Mouse (Mus musculus): ENCODE data around the gene Uncx. TPM values are rescaled to one million over a fixed set of nuclear protein-coding genes. Genes with fewer than 3 reads are reported as not detected.

Uncx gene
- total RNA-seq (2022) = not detected

- no peak for DNase-seq
Measured at GRCm38 (mm10) chr5:139543214-139543613, at the start of gene Uncx. Gene Uncx, plus strand, starts transcription at chr5:139543494.

- no peak for DNase-seq
Measured at GRCm38 (mm10) chr5:139493690-139494089, 49.6 kb upstream of the Uncx start.

GRCm38 (mm10) chr5:139495019-139495669 is 48.1 kb upstream of the Uncx start:
- no peak for DNase-seq

- no peak for DNase-seq
Measured at GRCm38 (mm10) chr5:139496939-139497338, 46.4 kb upstream of the Uncx start.

- no peak for DNase-seq
Measured at GRCm38 (mm10) chr5:139498791-139499190, 44.5 kb upstream of the Uncx start.

- DNase-seq = no peak
Measured at GRCm38 (mm10) chr5:139502281-139502680, 41.0 kb upstream of the Uncx start.

DNA sequence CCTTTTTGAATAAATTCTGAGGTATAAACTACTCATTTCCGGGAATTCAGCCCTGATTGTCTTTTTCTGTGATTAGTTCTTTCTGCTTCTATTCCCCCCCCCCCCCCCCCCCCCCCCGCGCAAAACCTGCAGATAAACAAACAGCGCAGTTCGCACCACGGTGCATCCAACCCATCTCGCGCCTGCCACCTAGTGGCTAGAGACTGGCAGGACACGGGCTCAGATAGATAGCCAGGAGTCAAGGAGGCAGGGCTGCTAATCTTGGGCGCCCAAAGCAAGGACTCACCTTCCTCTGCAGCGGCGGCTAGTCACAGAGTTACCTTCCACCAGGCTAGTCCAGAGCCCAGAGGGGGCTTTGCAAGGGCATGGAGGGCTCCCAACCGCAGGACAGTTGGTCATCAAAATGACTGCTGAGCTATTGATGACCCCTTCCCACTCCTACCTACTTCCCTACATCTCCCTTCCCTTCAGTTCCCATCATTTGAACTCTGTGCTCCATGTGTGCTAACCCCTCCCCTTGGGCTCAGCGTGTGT is 38.2 kb upstream of the Uncx start:
- DNase-seq = peak; percentile 57

DNA sequence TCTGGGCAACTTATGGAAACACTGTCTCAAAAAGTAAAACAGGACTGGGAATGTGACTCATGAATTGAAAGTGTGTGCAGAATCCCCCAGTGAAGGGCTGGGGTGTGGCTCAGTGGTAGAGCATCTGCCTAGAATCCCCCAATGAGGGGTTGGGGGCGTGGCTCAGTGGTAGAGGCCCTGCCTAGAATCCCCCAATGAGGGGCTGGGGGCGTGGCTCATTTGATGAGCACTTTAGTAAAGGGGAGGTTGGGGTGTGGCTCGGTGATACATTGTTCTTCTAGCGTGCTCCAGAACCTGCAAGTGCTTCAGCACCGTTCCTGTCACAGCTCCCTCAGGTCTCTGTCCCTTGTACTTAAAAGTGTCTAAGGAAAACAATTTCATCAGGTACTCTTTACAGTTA is 37.1 kb upstream of the Uncx start:
- DNase-seq = no peak

DNA sequence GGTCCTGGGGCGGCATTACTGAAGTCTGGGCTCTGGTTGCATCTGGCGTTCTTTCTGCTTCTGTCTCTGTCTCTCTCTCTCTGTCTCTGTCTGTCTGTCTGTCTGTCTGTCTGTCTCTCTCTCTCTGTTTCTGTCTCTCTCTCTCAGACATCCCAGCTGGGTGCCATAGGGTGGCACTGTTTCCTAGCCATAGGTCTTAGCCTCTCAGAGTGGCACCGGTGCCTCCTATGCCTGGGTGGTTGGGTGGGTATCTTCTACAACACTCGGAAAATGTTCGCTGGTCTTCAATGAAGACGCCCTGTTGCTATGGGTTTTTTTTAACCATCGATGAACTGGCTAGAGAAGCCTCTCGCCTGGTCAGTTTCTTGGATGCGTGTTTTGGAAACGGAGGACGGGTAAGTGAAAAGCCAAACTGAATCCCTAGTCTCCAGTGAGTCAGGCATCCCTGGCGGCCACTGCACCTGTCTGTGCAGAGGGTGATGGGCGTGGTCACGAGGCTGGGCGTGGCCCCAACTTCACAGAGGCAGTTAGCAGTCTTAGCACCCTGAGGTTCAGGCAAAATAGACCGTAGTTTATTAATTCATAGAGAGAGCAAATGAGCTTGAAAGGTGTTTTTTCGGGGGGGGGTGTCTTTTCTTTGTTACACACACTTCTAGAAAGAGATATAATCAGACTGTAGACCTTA is 32.5 kb upstream of the Uncx start:
- no peak for DNase-seq

DNA sequence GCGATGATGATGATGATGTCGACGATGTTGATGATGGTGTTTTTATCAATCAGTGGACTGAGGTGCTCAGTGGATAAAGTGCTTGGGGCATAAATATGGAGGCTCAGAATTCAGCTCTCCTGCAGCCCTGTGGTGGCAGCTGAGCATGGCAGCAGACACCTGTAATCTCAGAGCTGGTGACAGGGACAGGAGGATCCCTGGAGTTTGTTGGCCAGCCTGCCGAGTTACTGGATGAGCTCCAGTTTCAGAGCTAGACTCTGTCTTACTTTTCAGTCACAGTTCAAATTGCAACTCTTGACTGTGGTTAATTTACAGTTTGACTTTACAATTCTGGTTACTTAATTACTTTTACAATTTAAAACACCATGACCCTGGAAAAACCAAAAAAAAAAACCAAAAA is 31.1 kb upstream of the Uncx start:
- no peak for DNase-seq

DNA sequence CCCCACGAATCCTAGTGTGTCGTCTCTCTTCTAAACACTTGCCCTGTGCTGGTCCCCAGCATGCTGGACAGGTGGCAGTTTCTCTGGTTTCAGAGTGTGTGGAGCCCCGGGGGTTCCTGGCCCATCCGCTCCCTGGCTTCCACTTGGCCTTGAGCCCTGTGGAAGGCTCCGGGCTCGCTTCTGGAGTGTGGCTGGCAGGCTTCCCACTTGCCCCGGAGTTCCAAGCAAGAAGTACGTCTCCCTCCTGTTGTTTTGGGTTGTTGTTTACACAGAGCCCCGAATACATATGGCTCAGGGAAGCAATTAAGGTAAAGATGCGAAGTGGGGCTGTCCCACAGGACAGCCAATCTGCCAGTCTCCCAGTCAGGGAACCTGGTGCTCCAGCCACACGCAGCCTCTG is 27.0 kb upstream of the Uncx start:
- DNase-seq = no peak

DNA sequence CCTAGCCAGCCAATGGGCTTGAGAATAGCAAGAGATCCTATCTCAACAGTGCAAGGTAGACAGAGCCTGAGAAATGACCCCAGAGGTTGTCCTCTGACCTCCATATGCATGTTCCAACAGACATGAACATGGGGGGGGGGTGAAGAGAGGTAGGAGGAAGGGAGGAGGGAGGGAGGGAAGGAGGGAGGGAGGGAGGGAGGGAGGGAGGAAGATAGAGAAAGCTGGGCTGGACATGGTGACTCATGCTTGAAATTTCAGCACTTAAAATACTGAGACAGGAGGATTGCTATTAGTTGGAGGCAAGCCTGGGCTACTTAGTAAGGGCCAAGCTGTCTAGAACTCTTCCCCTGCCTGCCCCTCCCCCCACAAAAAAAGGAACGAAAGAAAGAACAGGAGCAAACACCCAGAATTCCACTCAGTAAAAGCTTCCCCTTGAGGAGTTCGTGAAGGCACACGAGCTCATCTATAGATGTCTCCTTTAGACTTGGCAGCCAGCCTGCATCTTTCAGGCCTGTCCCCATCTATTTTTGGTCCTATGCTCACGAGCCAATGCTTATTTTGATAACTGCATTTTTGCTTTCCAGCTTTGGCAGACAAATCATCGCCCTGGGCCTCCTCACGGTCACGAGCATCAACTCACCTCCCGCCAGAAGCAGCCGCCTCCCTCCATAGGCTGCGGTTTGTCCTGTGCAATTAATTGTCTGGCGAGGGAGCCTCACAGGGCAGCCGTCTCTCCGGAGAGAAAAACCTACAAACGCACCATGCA is 23.0 kb upstream of the Uncx start:
- DNase-seq = no peak

DNA sequence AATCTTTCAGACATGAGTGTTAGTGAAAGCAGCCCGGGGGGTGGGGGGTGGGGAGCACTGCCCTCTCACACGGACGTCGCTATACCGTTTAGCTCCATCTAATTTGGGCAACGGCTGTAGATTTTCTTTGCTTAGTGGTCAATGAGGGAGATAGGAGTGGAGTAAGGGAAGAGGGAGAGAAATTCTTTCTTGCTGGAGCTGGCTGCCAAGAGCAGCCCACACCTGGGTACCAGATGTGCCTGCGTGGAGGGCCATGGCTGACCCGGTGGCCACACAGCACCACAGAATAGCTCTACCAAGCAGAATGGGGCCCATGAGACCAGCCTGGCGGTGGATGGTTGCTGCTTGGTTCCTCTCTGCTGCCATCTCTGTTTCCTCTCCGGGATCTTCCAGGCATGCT is 21.3 kb upstream of the Uncx start:
- no peak for DNase-seq

- DNase-seq = no peak
Measured at GRCm38 (mm10) chr5:139528851-139529250, 14.4 kb upstream of the Uncx start.

DNA sequence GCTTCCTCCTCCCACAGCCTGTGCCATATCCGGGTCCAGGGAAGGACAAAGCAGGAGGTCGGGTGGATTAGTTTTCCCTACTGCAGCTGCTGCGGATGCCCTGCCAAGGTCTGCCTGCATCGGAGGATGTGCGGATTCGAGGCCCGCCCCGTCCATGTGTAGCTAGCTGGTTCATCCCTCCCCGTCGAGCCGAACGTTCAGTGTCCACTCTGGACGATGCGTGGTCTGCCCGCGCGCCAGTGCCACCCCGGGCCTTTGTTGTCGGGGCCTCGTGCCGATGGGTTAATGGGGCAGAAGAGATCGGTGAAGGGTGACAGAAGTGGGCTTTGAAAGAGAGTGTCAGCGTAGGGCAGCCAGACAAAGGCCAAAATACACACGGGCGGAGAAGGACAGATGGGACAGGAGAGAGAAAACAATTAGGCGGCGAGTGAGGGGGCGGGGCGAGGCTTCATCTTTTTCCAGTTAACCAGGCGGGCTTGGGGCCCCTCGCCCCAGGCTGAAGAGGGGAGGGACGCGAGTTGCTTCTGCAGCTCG is 7.8 kb upstream of the Uncx start:
- no peak for DNase-seq

DNA sequence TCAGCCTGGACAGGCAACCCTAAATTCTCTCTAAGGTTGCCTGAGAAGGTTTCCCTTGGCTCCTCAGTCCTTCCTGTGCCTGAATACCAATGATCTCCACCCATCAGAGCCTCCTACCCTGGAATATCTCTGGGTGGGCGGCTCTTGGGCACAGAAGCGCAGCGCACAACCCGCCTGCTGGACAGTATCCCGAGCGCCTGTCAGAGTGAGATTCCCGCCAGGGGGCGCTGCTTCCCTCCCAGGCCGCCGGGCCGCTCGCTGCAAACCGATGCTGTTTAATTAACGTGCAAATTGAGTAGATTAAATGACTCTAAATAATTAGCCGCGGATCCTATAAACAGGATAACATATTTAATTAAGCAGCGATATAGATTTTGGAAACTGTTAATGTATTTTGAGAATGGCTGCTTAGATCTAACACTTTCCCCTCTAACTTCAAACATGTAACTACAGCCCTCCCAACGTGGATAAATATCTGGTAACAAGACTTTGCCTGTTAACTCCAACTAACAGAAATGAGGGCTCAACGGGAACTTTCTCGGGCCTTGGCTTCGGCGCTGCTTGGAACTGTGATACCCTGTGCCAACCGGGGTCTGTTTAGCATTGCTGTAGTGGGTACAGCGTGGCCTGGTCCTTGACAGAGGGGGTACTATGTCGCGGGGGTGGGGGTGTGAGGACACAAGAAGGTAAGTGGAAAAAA is 6.9 kb upstream of the Uncx start:
- DNase-seq = no peak

GRCm38 (mm10) chr5:139536911-139537738 is 6.2 kb upstream of the Uncx start:
- no peak for DNase-seq

DNA sequence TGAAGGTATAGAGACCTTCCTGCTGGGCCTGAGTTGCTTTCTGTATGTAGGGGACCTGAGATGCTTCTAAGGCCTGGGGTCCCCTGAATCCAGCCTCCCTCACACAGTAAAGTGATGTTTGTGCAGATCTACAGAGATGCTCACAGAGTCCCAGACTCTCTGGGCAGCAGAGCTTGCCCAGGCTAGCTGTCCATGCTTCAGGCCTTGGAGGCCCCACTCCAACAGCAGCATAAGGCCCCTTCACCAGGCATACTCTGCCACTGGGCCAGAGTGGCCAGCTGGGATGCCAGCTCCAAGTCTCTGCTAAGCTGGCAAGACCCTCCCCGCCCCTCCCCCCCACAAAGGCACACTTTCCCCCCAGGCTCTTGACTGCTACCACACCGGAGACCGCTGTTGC is 5.6 kb upstream of the Uncx start:
- DNase-seq = no peak

DNA sequence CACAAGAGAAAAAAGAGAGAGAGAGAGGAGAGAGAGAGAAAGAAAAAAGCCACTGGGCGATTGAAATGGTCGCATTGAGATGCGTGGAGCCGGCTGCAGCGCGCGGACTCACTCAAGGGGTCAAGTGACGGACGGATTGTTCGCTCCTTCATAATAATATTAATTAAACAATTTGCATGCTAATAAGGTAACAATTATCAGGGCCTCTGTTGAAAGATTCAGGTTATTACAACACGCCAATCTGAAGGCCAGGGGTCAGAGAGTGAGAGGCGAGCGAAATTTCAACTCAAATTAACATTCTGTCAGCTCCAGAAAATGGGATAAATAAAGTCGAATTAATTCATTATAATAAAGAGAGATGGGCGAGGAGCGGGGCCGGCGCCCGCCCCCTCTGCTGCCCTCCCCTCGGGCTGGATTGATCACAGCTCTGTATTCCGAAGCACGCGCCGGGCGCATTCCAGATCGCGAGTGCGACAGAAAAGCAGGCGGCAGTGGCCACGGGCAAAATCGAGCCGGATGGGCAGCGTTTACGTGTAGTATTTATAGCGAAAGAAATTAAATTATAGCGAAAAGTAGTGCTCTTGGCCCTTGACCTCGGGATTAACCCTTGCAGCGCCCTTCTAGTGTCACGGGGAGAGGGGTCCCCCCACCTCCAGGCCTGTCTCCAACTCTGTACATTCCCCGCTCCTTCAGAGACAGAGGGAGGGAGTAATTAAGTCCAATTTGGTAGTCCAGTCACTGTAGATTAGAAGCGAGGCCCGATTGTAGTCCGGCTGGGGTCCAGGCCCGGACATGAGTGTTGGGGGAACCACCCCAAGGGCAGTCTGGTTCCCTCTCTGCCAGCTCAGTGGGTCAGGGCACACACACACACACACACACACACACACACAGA is 1.9 kb upstream of the Uncx start:
- DNase-seq = no peak

DNA sequence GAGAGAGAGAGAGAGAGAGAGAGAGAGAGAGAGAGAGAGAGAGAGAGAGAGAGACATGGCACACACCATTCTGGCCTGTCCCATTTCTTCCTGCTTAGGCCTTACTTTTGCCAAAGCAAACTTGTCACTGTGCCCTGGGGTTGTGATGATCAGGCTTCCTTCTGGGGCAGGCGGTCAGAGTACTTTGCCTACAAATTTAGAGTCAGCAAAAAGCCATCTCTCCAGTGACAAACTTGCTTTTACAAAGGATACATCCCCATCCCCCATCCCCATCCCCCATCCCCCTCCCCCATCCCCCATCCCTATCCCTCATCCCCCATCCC is 1.3 kb upstream of the Uncx start:
- DNase-seq = no peak

- no peak for DNase-seq
Measured at GRCm38 (mm10) chr5:139542556-139542955, 738 bp upstream of the Uncx start.

Data from adrenal gland, adult 8-10 months (tissue).